ENCODE assay signal across 20 mouse cellular contexts in genomic region chr8:88835756-88836291, GRCm38 (mm10).
DNase-seq lines count a peak whose midpoint lies in the region; ATAC-seq and TF ChIP-seq lines count a peak whose summit lies in the region.
"Had no signal": no experiment of that assay in that cellular context is flagged by ENCODE, and none has a peak within 500 bp of the region (broad histone marks: within the 10 kb centered on the region; RNA-seq: fewer than 3 reads in every experiment).

No protein-coding gene starts in this region.

- no peaks in the 10 kb centered on the region for H3K9me3 ChIP-seq in hindbrain, embryonic 11.5 days (ENCODE audit: control insufficient read depth, low read length)
- H3K9me3 ChIP-seq in hindbrain, embryonic 13.5 days, result no peaks in the 10 kb centered on the region
- no peaks in the 10 kb centered on the region for H3K9me3 ChIP-seq in midbrain, postnatal 0 days (ENCODE audit: low read length)
- H3K9me3 ChIP-seq in midbrain, embryonic 15.5 days, result no peaks in the 10 kb centered on the region
- H3K9me3 ChIP-seq in heart, embryonic 11.5 days (replicated peaks; ENCODE audit: control insufficient read depth, low read length), result no peaks in the 10 kb centered on the region
- H3K9me3 ChIP-seq: heart, embryonic 12.5 days; hindbrain, embryonic 10.5 days; midbrain, embryonic 10.5 days had no signal

- no peaks in the 10 kb centered on the region for H3K36me3 ChIP-seq in hindbrain, embryonic 11.5 days (ENCODE audit: control insufficient read depth, insufficient read depth, low read length)
- H3K36me3 ChIP-seq in hindbrain, embryonic 13.5 days, result no peaks in the 10 kb centered on the region
- H3K36me3 ChIP-seq in midbrain, postnatal 0 days (ENCODE audit: insufficient read depth, low read length), result no peaks in the 10 kb centered on the region
- no peaks in the 10 kb centered on the region for H3K36me3 ChIP-seq in midbrain, embryonic 15.5 days (replicated peaks)
- no peaks in the 10 kb centered on the region for H3K36me3 ChIP-seq in heart, embryonic 11.5 days (ENCODE audit: control insufficient read depth, insufficient read depth, low read length)
- H3K36me3 ChIP-seq: heart, embryonic 12.5 days; hindbrain, embryonic 10.5 days; midbrain, embryonic 10.5 days had no signal

- TF ChIP-seq CTCF in midbrain, postnatal 0 days (IDR thresholded peaks at IDR 0.05), result peak; percentile 33
- no peak; the same call in 1 of the 2 replicates for TF ChIP-seq CTCF in brain, embryonic 14.5 days (IDR thresholded peaks at IDR 0.05; ENCODE audit: borderline replicate concordance, extremely low read depth, insufficient read depth, insufficient read length)

- 50% methylated on average over 12 of the region's 12 CpGs for whole genome bisulfite sequencing in hindbrain, embryonic 11.5 days
- WGBS in hindbrain, embryonic 13.5 days, result 42% methylated on average over 12 of the region's 12 CpGs
- WGBS in midbrain, postnatal 0 days, result 57% methylated on average over 12 of the region's 12 CpGs
- 56% methylated on average over 12 of the region's 12 CpGs for WGBS in midbrain, embryonic 15.5 days
- WGBS in heart, embryonic 11.5 days (ENCODE audit: insufficient replicate concordance), result 67% methylated on average over 12 of the region's 12 CpGs

- DNase-seq in hindbrain, embryonic 11.5 days (ENCODE audit: low spot score), result peak; percentile 29
- no peak for DNase-seq in midbrain, postnatal 0 days (ENCODE audit: low spot score)
- DNase-seq in brain, embryonic 14.5 days (ENCODE audit: low read depth), result peak; percentile 23
- DNase-seq: adrenal gland, adult 2 months; B cell, adult 2 months; cerebellum, adult 18-20 months; cerebellum, postnatal 25 days; heart, postnatal 10 days; kidney, adult 18-20 months; kidney, postnatal 10 days; lung, postnatal 10 days; thymus, postnatal 25 days had no signal

- no peaks in the 10 kb centered on the region for H3K4me1 ChIP-seq in hindbrain, embryonic 11.5 days (replicated peaks; ENCODE audit: control insufficient read depth, insufficient read depth, low read length)
- H3K4me1 ChIP-seq in hindbrain, embryonic 13.5 days (replicated peaks), result peaks cover 12% of the 10 kb centered on the region
- no peaks in the 10 kb centered on the region for H3K4me1 ChIP-seq in midbrain, postnatal 0 days (ENCODE audit: insufficient read depth, low read length)
- 0 out of 2 replicates have a peak, but pooled peaks cover 3% of the 10 kb centered on the region for H3K4me1 ChIP-seq in midbrain, embryonic 15.5 days
- no peaks in the 10 kb centered on the region for H3K4me1 ChIP-seq in heart, embryonic 11.5 days (ENCODE audit: control insufficient read depth, insufficient read depth, low read length)
- H3K4me1 ChIP-seq: heart, embryonic 12.5 days; hindbrain, embryonic 10.5 days; midbrain, embryonic 10.5 days had no signal

- H3K4me3 ChIP-seq in hindbrain, embryonic 11.5 days (ENCODE audit: low read depth, low read length), result no peak overlapping the region
- no peak overlapping the region for H3K4me3 ChIP-seq in hindbrain, embryonic 13.5 days
- no peak overlapping the region for H3K4me3 ChIP-seq in midbrain, postnatal 0 days (ENCODE audit: low read depth, low read length)
- H3K4me3 ChIP-seq in midbrain, embryonic 15.5 days, result no peak overlapping the region
- no peak overlapping the region for H3K4me3 ChIP-seq in heart, embryonic 11.5 days (ENCODE audit: low read depth, low read length)
- H3K4me3 ChIP-seq: heart, embryonic 12.5 days; hindbrain, embryonic 10.5 days; midbrain, embryonic 10.5 days had no signal

- no peaks in the 10 kb centered on the region for H3K27me3 ChIP-seq in hindbrain, embryonic 11.5 days (ENCODE audit: control insufficient read depth, insufficient read depth, low read length)
- H3K27me3 ChIP-seq in hindbrain, embryonic 13.5 days, result peaks cover 29% of the 10 kb centered on the region
- no peaks in the 10 kb centered on the region for H3K27me3 ChIP-seq in midbrain, postnatal 0 days (ENCODE audit: insufficient read depth, low read length)
- H3K27me3 ChIP-seq in midbrain, embryonic 15.5 days (replicated peaks), result no peaks in the 10 kb centered on the region
- no peaks in the 10 kb centered on the region for H3K27me3 ChIP-seq in heart, embryonic 11.5 days (ENCODE audit: control insufficient read depth, insufficient read depth, low read length)

- H3K27ac ChIP-seq in hindbrain, embryonic 11.5 days (ENCODE audit: low read depth, low read length), result no peak overlapping the region
- no peak overlapping the region for H3K27ac ChIP-seq in hindbrain, embryonic 13.5 days
- H3K27ac ChIP-seq in midbrain, postnatal 0 days (ENCODE audit: low read depth, low read length), result no peak overlapping the region
- no peak overlapping the region for H3K27ac ChIP-seq in midbrain, embryonic 15.5 days
- no peak overlapping the region for H3K27ac ChIP-seq in heart, embryonic 11.5 days (ENCODE audit: low read depth, low read length)
- H3K27ac ChIP-seq: hindbrain, embryonic 10.5 days; midbrain, embryonic 10.5 days had no signal

- no peak overlapping the region for H3K9ac ChIP-seq in hindbrain, embryonic 11.5 days (ENCODE audit: low read depth, low read length)
- no peak overlapping the region for H3K9ac ChIP-seq in hindbrain, embryonic 13.5 days
- H3K9ac ChIP-seq in midbrain, postnatal 0 days (replicated peaks; ENCODE audit: low read length, poor library complexity, severe bottlenecking), result no peak overlapping the region
- no peak overlapping the region for H3K9ac ChIP-seq in midbrain, embryonic 15.5 days
- no peak overlapping the region for H3K9ac ChIP-seq in heart, embryonic 11.5 days (ENCODE audit: low read depth, low read length)
- H3K9ac ChIP-seq: heart, embryonic 12.5 days had no signal

- no peak for ATAC-seq in hindbrain, embryonic 11.5 days (ENCODE audit: low FRiP score)
- ATAC-seq in hindbrain, embryonic 13.5 days (ENCODE audit: low FRiP score), result no peak
- ATAC-seq in midbrain, postnatal 0 days (ENCODE audit: low FRiP score), result no peak
- no peak for ATAC-seq in midbrain, embryonic 15.5 days (replicated peaks)
- ATAC-seq in erythroblast, adult 5-6 weeks (replicated peaks; ENCODE audit: low FRiP score, poor library complexity, severe bottlenecking), result no peak
- no peak for ATAC-seq in heart, embryonic 11.5 days (replicated peaks; ENCODE audit: insufficient number of reproducible peaks, low FRiP score, low TSS enrichment)
- ATAC-seq: inflammation-experienced regulatory T-cells, adult 6 months had no signal

- no peak for TF ChIP-seq POLR2A in brain, embryonic 14.5 days (IDR thresholded peaks at IDR 0.05; ENCODE audit: borderline replicate concordance, extremely low read depth, insufficient read depth, insufficient read length, poor library complexity, severe bottlenecking)

- no peak overlapping the region for H3K4me2 ChIP-seq in hindbrain, embryonic 11.5 days (replicated peaks; ENCODE audit: low read depth, low read length)
- H3K4me2 ChIP-seq in hindbrain, embryonic 13.5 days, result no peak overlapping the region
- H3K4me2 ChIP-seq in midbrain, postnatal 0 days (ENCODE audit: low read depth, low read length, poor library complexity, severe bottlenecking), result no peak overlapping the region
- no peak overlapping the region for H3K4me2 ChIP-seq in midbrain, embryonic 15.5 days
- H3K4me2 ChIP-seq in heart, embryonic 11.5 days, result no peak overlapping the region
- H3K4me2 ChIP-seq: heart, embryonic 12.5 days had no signal
